Mouse (Mus musculus): Measurements from ENCODE around the gene Ficd. TPM values are rescaled to one million over a fixed set of nuclear protein-coding genes. Genes with fewer than 3 reads are reported as not detected.

The Ficd gene
- total RNA-seq (2021) (10 to 100 TPM; 10.5 to 19.5 TPM), polyA plus RNA-seq (2012; rRNA removed) (11.8 and 12.3 TPM in 2 replicates)
- long read RNA-seq, transcript Ficd-201 (3 exons, 3,133 nt), result major isoform, 35 of 43 reads
- long read RNA-seq, partial matches to known transcripts, result 1 of 43 reads
- long read RNA-seq, other reads (novel, unspliced or antisense), result 7 of 43 reads

DNA sequence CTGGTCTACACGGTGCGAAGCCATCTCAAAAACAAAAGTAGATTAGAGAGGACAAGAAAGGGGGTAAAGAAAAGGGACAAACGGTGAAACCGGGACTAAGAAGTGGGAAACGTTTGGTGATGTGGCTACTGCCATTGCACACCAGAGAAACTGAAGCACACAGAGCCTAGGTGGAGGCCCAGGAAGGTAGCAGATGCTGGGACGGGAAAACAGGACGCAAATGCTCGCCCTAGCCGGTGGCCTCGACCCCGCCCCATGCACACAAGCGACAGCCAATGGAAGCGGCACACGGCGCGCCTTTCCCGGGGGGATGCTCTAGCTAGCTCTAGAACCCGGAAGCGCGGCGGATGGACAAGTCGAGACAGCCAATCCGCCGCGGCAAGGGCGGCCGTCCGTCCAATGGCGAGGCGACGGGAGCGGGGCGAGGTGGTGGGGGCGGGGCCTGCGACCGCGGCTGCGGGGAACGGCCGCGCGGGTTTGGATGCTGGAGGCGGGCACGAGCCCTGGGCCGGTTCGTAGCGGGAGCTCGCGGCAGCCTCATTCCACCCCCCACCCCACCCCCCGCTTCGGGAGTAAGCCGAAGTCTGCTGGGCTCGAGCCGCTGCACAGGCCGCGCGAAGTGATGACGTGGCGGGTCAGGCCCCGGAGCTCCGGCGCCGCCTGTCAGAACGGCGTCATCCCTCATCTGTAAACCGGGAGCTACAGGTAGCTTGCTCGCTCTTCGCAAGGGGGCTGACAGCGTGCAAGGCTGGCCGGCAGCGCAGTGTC is at the start of gene Ficd:
Gene Ficd, plus strand, starts transcription at position 459 of the 768 bp plus-strand sequence.
- DNase-seq, result peak; percentile 96

DNA sequence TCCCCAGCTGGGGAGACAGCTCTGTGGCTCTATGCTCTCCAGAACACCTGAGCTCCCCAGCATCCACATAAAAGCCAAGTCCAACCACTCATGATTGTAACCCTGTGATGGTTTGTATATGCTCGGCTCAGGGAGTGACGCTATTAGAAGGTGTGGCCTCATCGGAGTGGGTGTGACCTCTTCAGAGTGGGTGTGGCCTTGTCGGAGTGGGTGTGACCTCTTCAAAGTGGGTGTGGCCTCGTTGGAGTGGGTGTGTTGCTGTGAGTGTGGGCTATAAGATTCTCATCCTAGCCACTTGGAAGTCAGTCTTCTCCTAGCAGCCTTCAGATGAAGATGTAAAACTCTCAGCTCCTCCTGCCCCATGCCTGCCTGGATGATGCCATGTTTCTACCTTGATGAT is 48.1 kb upstream of the Ficd start:
- DNase-seq, result no peak

DNA sequence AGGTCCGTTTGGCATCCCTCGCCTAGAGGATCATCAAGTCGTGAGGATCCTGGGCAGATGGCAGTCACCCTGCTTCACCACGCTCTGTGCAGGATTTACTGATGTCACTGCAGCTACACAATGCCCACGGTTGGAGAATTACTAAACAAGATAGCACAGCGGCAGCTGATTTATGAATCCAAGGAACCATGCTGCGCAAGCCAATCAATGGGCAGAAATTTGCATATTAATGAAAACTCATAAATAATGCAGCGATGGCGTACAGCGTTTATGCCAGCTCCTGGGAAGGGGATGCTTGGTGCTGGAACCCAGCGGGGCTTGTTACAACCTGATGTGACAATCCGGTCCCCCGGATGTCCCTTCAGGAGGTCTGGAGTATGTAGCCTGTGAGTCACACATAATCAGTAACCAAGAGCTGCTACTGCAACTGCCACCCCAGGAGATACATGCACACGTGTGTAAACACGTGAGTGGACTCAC is 45.5 kb upstream of the Ficd start:
- DNase-seq, result no peak

DNA sequence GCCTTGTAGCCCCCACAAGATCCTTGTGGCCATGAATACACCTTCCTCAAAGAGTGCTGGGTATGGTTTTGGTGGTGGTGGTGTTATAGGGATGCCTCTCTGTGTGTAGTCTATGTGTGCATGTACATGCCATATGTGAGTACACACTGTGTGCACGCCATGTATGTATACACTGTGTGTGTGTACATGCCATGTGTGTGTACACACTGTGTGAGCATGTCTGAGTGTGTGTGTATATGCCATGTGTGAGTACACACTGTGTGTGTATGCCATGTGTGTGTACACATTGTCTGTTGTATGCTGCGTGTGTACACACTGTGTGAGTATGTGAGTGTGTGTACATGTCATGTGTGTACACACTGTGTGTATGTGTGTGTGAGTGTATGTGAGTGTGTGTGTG is 44.7 kb upstream of the Ficd start:
- no peak for DNase-seq

DNA sequence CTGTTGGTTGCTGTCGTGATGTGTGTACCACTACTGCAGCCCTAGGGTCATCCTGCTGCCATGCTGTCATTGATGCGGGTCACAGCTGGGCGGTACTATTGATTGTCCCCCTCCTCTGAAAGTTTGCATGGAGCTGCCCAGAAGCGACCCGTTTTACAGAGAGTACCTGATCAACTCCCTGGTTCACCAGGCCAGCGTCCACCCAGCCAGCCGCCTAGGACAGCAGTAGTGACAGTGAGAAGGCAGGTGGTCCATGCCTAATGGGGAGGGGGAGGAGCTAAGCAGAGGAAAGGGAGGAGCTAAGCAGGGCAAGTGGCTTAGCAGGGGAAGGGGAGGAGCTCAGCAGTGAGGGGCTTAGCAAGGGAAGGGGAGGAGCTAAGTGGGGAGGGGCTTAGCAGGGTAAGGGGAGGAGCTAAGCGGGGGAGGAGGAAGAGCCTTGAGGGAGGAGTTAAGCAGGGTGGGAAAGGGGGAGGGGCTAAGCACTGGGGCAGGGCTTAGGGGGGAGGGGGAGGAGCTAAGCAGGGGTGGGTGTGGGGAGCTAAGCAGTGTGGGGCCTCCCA is 42.3 kb upstream of the Ficd start:
- no peak for DNase-seq

DNA sequence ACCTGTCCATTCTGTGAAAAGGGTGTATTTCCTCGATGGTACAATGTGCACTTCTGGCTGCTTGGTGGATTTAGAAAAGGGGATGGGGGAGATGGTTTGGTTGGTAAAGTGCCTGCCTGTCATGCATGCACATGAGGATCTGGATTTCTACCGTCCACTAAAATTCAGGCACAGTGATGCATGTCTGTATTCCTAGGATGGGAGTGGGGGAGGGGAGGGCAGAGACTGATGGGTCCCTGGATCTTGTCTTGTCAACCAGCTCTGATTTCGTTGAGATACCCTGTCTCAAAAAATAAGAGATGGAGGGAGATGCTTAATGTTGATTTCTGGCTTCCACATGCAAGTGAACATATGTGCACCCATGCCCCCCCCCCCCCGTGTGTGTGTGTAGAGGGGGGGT is 41.6 kb upstream of the Ficd start:
- no peak for DNase-seq

DNA sequence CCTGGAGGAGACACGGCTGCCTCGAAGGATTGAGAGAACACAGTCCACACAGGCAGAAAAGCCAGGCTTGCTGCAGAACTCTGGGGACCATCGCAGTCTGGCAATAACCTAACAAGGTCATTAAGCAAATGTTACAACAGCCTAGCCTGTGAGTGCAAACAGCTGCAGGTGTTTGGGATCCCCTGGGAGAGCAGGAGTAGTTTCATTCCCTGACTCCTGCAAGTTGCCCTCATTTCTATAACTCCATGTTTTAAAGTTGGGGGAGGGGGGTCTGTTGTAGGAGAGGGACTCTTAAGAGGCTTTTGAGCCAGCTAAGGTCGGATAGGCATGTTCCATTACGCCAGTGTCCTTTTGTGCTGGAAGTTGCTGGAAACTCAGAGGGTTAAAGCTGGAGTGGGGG is 41.2 kb upstream of the Ficd start:
- DNase-seq, result no peak

DNA sequence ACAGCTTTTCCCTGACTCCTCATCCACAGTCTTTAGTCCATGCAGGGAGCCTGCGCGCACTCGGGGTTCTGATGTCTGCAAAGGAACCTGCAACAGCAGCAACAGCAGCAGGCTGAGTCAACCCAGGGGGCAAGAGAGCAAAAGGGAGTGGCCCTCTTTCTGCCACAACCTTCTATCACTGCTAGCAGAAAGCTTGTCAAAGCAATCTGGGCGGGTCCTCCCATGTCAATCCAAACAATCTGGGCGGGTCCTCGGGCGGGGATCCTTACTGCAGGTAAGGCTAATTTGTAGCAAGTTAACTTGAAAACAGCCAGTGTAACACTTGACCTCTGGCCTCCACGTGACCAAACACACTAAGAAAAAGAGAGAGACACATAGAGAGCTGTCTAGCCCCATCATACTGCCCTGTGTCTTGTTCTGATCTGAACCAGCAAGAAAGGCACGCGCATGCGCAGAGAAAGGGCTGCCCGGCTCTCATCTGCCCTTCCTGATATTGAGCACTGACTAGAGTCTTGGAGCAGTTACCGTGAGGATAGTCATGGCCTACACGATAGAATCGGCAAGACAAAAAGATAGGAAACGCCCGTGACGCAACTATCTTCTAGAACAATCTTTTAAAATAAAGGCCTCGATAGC is 35.1 kb upstream of the Ficd start:
- DNase-seq, result no peak

DNA sequence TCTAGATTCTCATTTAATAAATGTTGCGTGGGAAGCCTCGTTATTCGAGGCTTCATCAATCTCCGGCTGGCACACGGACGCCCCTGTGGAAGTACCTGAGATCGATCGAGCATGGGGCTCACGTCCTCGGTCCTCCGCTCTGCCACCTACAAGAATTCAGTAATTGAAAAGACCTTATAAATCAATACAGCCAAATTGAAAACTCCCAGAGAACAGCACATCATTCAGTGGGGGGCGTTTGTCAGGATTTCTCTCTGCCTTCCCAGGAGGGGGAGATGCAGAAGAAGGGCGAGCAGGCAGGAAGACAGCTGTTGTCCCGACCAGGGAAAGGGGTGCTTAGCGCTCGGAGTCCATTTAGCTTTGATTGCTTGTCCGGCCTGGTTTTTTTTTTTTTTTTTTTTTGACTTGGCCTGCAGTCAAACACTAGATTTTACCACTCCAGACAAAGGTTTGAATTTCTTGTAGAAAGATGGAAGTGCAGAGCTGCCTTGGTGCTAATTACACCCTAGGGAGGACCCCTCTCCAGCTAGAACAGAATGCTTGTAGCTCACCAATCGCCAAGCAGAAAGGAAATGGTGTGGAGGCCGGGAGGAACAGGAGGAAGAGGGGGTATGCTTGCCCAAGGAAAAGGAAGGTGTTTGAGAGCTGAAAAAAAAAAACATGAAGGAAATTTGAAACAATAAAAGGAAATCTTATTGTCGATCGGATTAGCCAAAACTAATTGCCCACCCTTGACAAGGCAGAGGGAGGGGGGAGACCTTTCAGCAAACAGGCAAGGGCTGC is 31.6 kb upstream of the Ficd start:
- DNase-seq, result peak; percentile 7

DNA sequence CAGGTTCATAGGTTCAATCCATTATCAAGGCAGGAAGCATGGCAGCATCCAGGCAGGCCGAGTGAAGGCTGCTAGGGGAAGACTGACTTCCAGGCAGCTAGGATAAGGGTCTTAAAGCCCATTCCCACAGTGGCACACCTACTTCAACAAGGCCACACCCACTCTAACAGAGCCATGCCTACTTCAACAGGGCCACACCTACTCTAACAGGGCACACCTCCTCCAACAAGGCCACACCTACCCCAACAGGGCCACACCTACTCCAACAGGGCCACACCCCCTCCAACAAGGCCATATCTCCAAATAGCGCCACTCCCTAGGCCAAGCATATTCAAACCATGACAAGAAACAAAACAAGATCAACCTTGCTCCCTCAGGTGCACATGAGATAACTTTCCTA is 22.7 kb upstream of the Ficd start:
- DNase-seq, result no peak

DNA sequence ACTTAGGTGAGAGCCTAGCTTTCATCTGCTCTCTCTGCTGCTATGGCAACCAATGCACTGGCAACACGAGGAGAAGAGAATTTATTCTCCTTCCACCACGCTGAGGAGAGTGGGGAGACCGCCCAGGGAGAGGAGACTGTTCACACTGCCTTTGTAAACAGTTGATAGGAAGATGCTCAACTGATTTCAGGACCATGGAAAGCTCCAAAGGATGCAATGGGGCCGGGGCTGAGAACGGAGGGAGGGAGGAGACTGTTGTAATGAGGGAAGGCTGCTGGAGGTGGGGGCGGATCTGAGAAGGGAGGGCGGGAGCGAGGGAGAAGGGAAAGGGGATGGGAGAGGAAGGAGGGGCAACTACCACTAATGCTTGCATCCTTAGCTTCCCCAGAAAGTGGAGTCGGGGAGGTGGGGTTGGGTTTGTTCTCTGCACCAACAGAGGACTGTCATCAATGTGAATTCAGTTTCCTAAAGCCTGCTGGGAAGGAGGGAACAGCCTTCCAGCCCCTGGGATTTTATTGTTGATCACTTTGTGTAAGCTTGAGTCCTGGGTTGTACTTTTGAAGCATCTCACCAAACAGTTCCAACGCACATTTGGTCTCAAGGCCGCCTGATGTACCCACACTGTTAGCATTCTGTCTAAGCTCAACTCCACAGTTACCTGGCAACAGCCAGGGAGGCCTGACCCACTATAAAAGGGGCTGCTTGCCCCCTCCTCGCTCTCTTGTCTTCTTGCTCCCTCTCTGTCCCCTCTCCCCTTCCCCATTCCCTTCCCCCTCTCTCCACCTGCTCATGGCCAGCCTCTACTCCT is 18.8 kb upstream of the Ficd start:
- peak; percentile 8 for DNase-seq

DNA sequence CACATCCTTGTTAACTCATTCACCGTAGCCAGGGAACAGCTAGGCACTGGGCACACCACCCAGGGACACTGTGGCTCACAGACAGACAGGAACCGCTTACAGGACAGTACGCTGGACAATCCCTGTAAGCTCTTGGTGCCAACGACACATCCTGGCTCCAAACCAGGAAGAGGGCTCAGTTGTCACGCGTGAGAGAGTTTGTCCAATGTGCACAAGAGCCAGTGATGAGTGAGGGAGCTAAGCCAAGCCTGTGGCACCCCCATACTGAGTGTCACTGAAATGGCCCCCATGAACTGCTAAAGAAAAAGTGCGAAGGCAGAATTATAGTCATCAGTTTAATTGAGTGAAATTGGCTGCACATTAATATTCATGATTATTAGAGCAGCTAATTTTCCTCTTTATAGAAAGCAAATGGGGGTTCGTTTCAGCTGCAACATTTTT is 16.4 kb upstream of the Ficd start:
- no peak for DNase-seq

DNA sequence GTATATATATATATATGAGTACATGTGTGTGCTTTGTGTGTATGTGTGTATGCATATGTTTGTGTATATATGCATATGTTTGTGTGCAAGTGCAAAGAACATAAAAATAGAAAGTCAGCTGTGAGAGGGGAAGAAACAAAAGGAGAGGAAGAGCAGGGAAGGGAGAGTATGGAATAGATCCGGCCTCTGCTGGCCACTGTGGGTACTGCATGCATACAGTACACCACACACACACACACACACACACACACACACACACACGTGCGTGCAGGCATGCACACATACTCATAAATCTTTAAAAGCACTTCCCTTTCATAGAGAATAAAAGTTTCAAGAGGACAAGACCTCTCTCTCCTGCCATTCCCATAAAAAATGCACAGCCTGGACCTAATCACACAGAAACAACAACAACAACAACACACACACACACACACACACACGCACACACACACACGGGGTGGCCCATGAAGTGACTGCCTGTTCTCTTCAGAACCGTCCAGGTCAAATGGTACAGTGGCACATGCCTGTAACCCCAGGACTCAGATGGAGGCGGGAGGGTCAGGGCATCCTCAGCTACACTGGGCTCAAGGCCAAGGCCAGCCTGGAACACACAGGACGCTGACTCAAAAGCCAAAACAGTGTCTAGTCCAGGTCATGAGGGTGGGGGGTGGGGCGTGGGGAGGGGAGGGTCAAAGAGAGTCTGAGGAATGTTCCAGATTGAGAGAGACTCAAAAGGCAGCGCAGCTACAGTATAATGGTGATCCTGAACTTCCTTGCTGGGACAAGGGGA is 13.2 kb upstream of the Ficd start:
- no peak for DNase-seq

DNA sequence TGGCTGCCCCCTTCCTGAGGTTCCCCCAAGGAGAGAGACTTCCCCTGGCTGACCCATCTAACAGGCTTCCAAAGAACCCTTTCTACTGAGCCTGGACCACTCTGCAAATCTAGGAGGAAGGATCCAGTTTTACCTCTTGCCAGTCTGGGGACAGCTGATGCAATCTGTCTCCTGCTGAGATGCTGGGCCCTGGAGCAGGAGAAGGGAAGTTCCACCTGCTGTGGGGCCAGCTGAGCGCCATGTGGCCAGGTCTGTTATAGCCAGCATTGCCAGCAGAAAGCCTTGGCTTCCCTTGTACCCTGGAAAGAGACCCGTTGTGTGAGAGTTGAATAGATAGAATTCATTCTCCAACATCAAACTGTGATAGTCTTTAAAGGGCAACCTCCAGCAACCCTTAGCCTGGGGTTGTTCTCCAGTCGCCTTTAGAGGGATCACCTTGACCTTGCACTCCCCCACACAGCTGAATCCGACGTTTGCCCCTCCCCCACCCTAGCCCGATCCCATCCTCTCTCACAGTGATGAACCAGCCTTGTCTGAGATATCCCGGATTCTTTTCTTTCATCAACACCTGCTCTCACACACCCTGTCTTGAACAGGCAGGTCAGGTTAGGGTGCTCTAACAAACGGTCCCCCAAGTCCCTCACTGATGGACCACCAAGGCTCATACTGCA is 11.9 kb upstream of the Ficd start:
- DNase-seq, result no peak

DNA sequence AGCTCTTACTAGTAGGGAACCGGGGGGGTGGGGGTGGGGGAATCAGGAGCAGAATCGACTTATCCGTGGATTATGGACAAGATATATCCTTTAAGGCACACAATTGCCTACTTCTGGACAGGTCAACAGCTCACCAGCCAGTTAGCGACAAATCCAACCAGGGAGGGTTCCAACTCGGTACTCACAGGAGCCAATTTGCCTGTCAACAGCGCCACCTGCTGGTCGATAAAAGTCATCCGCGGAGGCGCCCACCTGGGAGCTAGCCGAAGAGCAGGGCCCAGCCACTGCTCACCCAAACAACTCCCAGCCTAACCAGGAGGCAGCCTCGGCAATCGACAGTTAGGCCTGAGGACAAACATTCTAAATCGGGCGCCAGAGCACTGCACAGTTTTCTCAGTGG is 11.2 kb upstream of the Ficd start, which contains the start of gene 1700069L16Rik:
Gene 1700069L16Rik, minus strand, starts transcription at position 327 of the 400 bp plus-strand sequence.
- DNase-seq, result peak; percentile 72

DNA sequence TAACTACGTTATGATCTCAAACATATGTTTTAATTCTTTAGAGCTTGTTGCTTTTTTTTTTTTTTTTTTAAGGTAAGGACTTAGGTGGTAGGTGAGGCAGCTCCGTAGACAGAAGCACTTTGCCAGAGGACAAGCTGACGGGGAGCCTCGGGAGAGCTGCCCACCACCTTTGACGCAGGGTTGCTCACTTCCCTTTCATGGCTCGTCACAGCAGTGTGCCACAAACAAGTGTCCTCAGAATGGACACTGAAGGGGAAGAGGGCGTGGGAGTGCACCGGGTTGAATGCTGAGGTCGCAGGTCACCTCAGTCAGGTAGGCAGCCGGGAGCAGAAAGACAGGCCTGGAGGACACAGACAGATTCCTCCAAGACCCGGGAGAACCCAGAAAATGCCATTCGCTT is 10.2 kb upstream of the Ficd start:
- DNase-seq, result no peak

DNA sequence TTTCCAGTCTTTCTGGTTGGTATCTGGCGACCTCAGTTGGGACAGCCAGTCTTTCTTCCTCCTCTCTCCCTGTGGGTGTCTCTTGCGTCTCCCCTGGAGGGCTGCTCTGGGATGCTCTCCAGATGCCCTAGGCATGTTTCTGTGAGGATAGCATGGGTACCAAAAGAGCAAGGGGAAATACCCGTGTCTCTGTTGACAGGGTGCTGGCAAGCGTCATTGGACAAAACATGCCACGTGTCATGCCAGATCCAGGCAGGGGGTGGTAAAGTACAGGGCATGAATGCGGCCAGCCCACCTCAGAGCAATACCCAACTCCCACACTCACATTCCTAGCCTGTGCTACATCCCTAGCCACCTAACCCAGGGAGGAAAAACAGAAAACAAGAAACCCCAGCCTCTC is 9.0 kb upstream of the Ficd start:
- no peak for DNase-seq

DNA sequence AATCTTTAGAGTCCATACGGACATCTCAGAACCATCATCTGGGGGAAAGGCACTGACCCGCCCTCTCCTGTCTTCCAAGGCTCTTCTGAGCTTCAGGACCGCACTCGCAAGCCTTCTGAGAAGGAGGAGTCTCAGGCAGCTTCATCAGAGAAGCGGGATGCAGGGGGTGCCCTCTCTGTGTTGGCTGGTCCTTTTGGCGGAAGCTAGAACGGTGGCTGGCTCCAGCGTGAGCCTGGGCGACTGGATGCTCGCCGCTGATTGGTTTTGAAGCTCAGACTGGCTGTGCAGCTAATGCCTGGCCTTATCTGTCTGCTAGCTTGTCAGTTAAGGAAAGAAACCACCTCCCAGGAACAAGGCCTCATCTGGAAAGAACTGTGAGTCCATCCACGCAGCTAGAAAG is 8.4 kb upstream of the Ficd start:
- no peak for DNase-seq

DNA sequence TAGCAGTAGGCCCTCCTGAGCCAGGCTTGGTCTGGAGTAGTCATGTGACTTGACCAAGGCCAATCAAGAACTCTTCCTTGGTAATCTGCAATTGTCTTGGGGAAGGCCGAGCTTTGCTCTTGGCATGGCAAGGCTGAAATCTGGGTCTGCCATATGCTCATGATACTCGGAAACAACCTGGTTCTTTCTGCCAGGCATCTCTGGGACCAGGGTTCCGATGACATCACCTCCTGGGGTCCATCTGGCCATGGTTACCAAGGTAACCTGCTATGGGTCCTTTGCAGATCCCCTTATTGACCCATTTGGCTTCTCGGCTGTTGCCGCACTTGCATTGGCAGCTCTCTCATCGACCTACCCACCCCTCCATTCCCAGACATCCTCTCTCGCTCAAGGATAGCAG is 7.6 kb upstream of the Ficd start:
- no peak for DNase-seq

DNA sequence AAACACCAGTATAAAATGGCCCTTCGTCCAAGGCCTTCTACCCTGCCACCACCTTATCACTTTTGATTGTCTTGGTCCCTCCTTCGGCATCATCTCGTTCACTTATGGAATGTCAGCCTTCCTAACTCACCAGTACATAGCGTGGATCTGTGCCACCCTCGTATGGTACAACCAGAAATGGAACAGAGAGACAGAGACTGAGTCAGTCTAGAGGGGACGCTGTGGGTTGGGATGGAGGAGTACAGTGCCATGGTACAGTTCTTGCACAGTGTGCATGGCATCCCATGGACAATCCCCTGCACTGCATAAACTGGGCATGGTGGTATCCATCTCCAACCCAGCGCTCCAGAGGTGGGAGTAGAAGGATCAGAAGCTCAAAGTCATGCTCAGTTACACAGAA is 6.9 kb upstream of the Ficd start:
- DNase-seq, result no peak

Data from adrenal gland, adult 2 months (tissue).